Mouse (Mus musculus): ENCODE measurements around the gene Tspan13. TPM values are rescaled to one million over a fixed set of nuclear protein-coding genes. Genes with fewer than 3 reads are reported as not detected.
A peak's percentile ranks its signal among the peaks of the same experiment; 100 is the strongest.

Tspan13 gene
- total RNA-seq (2014; rRNA removed) (250 and 296 TPM in 2 replicates), polyA plus RNA-seq (2015; fragmentation: Nextera tagmentation; extraction: Ambion mirVana) (378 and 380 TPM in 2 replicates)

DNA sequence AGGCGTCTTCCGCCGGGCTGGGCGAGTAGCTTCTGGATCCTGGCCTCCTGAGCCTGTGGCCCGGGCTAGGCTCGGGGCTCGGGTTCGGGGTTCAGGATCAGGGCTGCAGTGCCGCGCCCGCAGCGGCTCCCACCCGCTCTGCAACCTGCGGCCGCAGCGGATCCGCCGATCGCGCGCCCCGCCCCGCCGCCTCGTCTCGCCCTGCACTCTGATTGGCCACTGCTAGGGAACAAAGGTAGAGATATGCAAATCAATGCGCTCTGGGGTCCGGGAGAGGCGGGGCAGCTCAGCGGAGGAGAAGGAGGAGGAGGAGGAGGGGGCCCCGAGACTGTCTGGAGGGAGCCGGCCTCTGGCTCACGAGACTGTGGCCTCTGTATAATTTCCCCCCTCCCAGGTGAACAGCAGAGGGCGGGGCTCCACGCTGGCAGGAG lies at the start of gene Tspan13:
Tspan13 (minus strand) TSS at position 153 of the 431 bp plus-strand sequence.
- TF ChIP-seq CTCF (IDR thresholded peaks at IDR 0.05; ENCODE audit: low read depth), result no peak
- Histone ChIP-seq H3K9ac (replicated peaks; ENCODE audit: low read length) (peak within 1 kb of the TSS; percentile 98), H3K27ac (peak within 1 kb of the TSS; percentile 96), H3K9me3 (ENCODE audit: low read length) (no peaks in the 10 kb centered on the region), H3K4me2 (ENCODE audit: low read depth, low read length) (peak within 1 kb of the TSS; percentile 67), H3K4me1 (ENCODE audit: insufficient read depth, low read length) (0 out of 2 replicates have a peak, but pooled peaks cover 8% of the 10 kb centered on the region), H3K27me3 (ENCODE audit: insufficient read depth, low read length) (no peaks in the 10 kb centered on the region), H3K4me3 (ENCODE audit: low read length) (peak within 1 kb of the TSS; percentile 99), H3K36me3 (ENCODE audit: insufficient read depth, low read length) (no peaks in the 10 kb centered on the region)
- DNase-seq (ENCODE audit: low spot score) (peak; percentile 94), ATAC-seq (peak; percentile 97)
- WGBS, result 1% methylated on average over 33 of the region's 35 CpGs

DNA sequence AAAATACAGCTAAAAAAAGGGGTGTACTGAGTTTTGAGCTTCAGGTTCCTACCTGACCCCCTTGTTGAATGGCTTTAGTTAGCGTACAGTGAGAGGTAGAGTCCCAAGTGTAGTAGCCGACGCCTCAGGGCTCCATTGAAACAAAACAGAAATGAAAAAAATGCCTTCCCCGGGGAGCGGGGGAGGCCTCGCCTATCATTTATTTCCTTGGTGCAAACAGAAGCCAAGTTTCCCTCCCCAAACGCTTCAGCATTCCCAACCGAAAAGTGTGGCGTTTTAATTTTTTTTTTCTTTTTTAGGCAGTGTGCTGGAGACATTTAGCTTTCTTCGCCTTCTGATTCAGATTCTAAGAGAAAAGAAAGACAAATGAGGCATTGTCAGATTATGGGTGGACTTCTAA lies 49.7 kb upstream of the Tspan13 start:
- 88% methylated on average over 10 of the region's 10 CpGs for WGBS
- no peak overlapping the region for H3K4me3 ChIP-seq (ENCODE audit: low read length)
- TF ChIP-seq CTCF (IDR thresholded peaks at IDR 0.05; ENCODE audit: low read depth), result no peak
- peaks cover 10% of the 10 kb centered on the region; the same call in 1 of the 2 replicates for H3K36me3 ChIP-seq (ENCODE audit: insufficient read depth, low read length)
- H3K9me3 ChIP-seq (ENCODE audit: low read length), result no peaks in the 10 kb centered on the region
- ATAC-seq (no peak), DNase-seq (ENCODE audit: low spot score) (no peak)
- H3K27me3 ChIP-seq (ENCODE audit: insufficient read depth, low read length), result no peaks in the 10 kb centered on the region
- no peak overlapping the region for H3K4me2 ChIP-seq (ENCODE audit: low read depth, low read length)
- no peak overlapping the region for H3K9ac ChIP-seq (replicated peaks; ENCODE audit: low read length)
- no peak overlapping the region for H3K27ac ChIP-seq
- no peaks in the 10 kb centered on the region for H3K4me1 ChIP-seq (ENCODE audit: insufficient read depth, low read length)

DNA sequence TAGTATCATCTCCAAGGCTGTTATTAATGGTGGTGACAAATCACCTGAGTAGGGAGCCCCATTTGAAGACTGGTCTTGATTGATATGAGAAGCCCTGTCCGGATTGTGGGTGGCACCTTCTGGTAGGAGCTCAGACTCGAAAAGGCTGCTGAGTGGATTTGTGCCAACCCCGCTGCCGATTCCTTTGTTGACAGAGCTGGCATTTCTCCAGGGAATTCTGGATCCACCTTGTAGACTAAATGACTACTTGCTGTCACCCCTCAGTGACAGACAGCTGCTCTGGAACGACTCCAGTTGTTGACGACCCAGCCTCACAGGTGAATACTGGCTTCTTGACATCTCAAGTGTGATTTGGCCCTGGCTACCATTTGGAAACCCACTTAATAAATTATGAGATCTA lies 46.9 kb upstream of the Tspan13 start:
- no peak for TF ChIP-seq CTCF (IDR thresholded peaks at IDR 0.05; ENCODE audit: low read depth)
- no peak overlapping the region for H3K27ac ChIP-seq
- H3K9ac ChIP-seq (replicated peaks; ENCODE audit: low read length), result no peak overlapping the region
- peak; percentile 25; the same call in 1 of the 2 replicates for ATAC-seq
- peak; percentile 41 for DNase-seq (ENCODE audit: low spot score)
- no peaks in the 10 kb centered on the region for H3K27me3 ChIP-seq (ENCODE audit: insufficient read depth, low read length)
- H3K4me2 ChIP-seq (ENCODE audit: low read depth, low read length), result no peak overlapping the region
- no peak overlapping the region for H3K4me3 ChIP-seq (ENCODE audit: low read length)
- H3K36me3 ChIP-seq (ENCODE audit: insufficient read depth, low read length), result peaks cover 10% of the 10 kb centered on the region; the same call in 1 of the 2 replicates
- H3K4me1 ChIP-seq (ENCODE audit: insufficient read depth, low read length), result no peaks in the 10 kb centered on the region
- 38% methylated on average over 6 of the region's 6 CpGs for WGBS
- H3K9me3 ChIP-seq (ENCODE audit: low read length), result no peaks in the 10 kb centered on the region

DNA sequence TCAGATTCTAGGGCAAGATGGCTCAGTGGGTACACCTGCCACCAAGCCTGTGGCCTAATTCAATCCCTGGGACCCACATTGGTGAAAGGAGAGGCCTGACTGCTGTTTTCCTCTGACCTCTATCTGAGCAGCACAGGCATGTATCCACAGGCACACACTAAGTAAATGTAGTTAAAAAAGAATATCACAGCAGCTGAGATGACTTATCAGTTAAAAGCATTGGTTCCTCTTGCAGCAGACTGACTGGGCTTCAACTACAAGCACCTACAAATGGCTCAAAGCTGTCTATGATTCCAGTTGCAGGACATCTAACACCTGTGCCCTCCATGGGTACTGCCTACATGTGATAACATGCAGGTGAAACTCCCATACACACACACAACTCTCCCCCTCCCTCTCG lies 46.5 kb upstream of the Tspan13 start:
- 0 out of 2 replicates have a peak, but pooled peaks have one; percentile 13 for ATAC-seq
- WGBS, result 90% methylated on average over 1 of the region's 1 CpGs

DNA sequence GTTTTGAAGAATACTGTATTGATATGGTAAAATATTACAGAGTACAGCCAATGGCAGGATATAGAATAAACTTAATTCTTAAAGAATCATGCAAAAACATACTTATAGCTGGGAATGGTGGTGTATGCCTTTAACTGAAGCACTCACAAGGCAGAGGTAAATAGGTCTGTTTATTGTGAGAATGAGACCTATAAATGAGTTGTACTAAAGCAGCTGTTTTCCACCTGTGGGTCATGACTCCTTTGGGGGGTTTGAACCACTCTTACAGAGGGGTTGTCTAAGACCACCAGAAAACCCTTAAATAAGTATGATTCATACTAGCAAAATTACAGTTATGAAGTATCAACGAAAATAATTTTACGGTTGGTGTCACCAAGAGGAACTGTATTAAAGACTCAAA lies 43.1 kb upstream of the Tspan13 start:
- no peak for TF ChIP-seq CTCF (IDR thresholded peaks at IDR 0.05; ENCODE audit: low read depth)
- no peak overlapping the region for H3K4me3 ChIP-seq (ENCODE audit: low read length)
- no peaks in the 10 kb centered on the region for H3K36me3 ChIP-seq (ENCODE audit: insufficient read depth, low read length)
- no peak overlapping the region for H3K4me2 ChIP-seq (ENCODE audit: low read depth, low read length)
- ATAC-seq (no peak), DNase-seq (ENCODE audit: low spot score) (no peak)
- H3K27ac ChIP-seq, result no peak overlapping the region
- no peaks in the 10 kb centered on the region for H3K27me3 ChIP-seq (ENCODE audit: insufficient read depth, low read length)
- 96% methylated on average over 2 of the region's 2 CpGs for WGBS
- no peaks in the 10 kb centered on the region for H3K9me3 ChIP-seq (ENCODE audit: low read length)
- no peak overlapping the region for H3K9ac ChIP-seq (replicated peaks; ENCODE audit: low read length)
- no peaks in the 10 kb centered on the region for H3K4me1 ChIP-seq (ENCODE audit: insufficient read depth, low read length)

More for the DNA sequence above, 46.5 kb upstream of the Tspan13 start:
- Histone ChIP-seq H3K36me3 (ENCODE audit: insufficient read depth, low read length) (peaks cover 10% of the 10 kb centered on the region; the same call in 1 of the 2 replicates), H3K27ac (no peak overlapping the region), H3K4me2 (ENCODE audit: low read depth, low read length) (no peak overlapping the region), H3K9ac (replicated peaks; ENCODE audit: low read length) (no peak overlapping the region), H3K9me3 (ENCODE audit: low read length) (no peaks in the 10 kb centered on the region), H3K4me1 (ENCODE audit: insufficient read depth, low read length) (no peaks in the 10 kb centered on the region), H3K4me3 (ENCODE audit: low read length) (no peak overlapping the region), H3K27me3 (ENCODE audit: insufficient read depth, low read length) (no peaks in the 10 kb centered on the region)
- no peak for TF ChIP-seq CTCF (IDR thresholded peaks at IDR 0.05; ENCODE audit: low read depth)
- no peak for DNase-seq (ENCODE audit: low spot score)

DNA sequence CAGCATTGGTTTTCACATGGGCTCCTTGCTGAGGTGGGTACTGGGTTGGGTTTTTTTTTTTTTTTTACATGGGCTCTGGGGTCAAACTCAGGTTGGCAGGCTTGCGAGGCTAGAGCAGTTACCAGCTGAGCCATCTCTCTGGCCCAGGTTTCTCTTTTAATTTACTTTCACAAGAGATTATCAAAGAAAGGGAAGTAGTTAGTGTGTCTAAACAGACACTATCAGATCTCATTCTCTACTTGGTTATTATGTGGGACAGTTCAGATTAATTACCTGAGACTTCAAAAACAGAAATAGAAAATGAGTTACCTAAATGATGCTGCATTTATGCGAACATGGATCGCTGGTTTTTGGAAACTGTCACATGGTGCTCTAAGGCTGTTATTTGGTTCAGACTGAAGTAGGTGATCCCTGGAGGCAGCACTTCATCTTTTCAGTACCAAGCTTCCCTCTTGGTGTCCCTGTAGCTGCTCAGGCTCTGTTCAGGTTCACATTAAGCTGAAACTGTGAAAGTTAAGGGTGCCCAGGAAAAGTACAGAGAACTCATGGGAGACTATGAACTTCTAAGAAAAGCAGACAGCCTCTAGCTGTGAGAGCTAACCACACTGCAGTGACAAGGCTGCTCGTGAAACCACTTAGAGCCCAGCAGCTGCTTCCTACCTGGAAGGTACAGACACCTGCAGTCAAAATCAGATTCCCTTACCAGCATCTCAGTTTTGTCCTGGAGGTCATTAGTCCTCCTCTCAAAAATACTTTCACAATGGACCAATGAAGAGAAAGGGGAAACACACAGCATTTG lies 36.0 kb upstream of the Tspan13 start:
- no peak overlapping the region for H3K27ac ChIP-seq

DNA sequence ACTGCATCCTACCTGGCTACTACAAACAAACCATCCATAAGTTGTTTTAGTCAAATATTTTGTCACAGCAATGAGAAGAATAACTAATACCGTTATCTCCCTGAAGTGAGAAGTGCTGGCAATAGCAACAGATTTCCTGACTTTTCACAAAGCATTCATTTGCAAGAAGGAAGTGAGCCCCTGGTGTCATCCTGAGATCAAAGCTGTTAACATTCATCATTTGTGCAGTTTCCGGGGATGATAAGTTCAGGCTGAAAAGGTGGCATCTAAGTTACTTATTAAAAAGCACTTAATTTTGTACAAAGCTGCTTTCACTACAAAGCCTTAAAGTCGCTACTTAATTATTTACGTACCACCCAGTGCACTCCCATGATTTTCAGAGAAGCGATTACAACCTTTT lies 30.6 kb upstream of the Tspan13 start:
- 31% methylated on average over 5 of the region's 5 CpGs for WGBS
- Histone ChIP-seq H3K36me3 (ENCODE audit: insufficient read depth, low read length) (no peaks in the 10 kb centered on the region), H3K9me3 (ENCODE audit: low read length) (no peaks in the 10 kb centered on the region), H3K27ac (no peak overlapping the region), H3K4me2 (ENCODE audit: low read depth, low read length) (no peak overlapping the region), H3K9ac (replicated peaks; ENCODE audit: low read length) (no peak overlapping the region), H3K4me3 (ENCODE audit: low read length) (no peak overlapping the region), H3K4me1 (ENCODE audit: insufficient read depth, low read length) (no peaks in the 10 kb centered on the region), H3K27me3 (ENCODE audit: insufficient read depth, low read length) (no peaks in the 10 kb centered on the region)
- no peak for ATAC-seq
- no peak for DNase-seq (ENCODE audit: low spot score)
- no peak for TF ChIP-seq CTCF (IDR thresholded peaks at IDR 0.05; ENCODE audit: low read depth)

More for the DNA sequence above, 36.0 kb upstream of the Tspan13 start:
- Histone ChIP-seq H3K4me2 (ENCODE audit: low read depth, low read length) (no peak overlapping the region), H3K9me3 (ENCODE audit: low read length) (no peaks in the 10 kb centered on the region), H3K9ac (replicated peaks; ENCODE audit: low read length) (no peak overlapping the region), H3K4me3 (ENCODE audit: low read length) (no peak overlapping the region), H3K4me1 (ENCODE audit: insufficient read depth, low read length) (no peaks in the 10 kb centered on the region), H3K36me3 (ENCODE audit: insufficient read depth, low read length) (no peaks in the 10 kb centered on the region), H3K27me3 (ENCODE audit: insufficient read depth, low read length) (no peaks in the 10 kb centered on the region)
- DNase-seq (ENCODE audit: low spot score) (no peak), ATAC-seq (no peak)
- TF ChIP-seq CTCF (IDR thresholded peaks at IDR 0.05; ENCODE audit: low read depth), result no peak
- 78% methylated on average over 4 of the region's 4 CpGs for WGBS
